ENCODE assay signal across 14 mouse cellular contexts in genomic region chr19:43612501-43612971, GRCm38 (mm10). TPM values are rescaled to one million over a fixed set of nuclear protein-coding genes. Genes with fewer than 3 reads are reported as not detected.
A peak's percentile ranks its signal among the peaks of the same experiment; 100 is the strongest.
DNase-seq lines count a peak whose midpoint lies in the region; ATAC-seq and TF ChIP-seq lines count a peak whose summit lies in the region.
"Had no signal": no experiment of that assay in that cellular context is flagged by ENCODE, and none has a peak within 500 bp of the region (broad histone marks: within the 10 kb centered on the region; RNA-seq: fewer than 3 reads in every experiment).

No protein-coding gene starts in this region.

- under 1% methylated on average over 23 of the region's 23 CpGs for WGBS in liver, embryonic 11.5 days
- under 1% methylated on average over 23 of the region's 23 CpGs for WGBS in forebrain, embryonic 11.5 days
- WGBS in intestine, postnatal 0 days: under 1% methylated on average over 23 of the region's 23 CpGs
- 3% methylated on average over 23 of the region's 23 CpGs for WGBS in small intestine, adult 2 months

- H3K27me3 ChIP-seq in liver, embryonic 11.5 days (replicated peaks; ENCODE audit: control insufficient read depth, insufficient read depth, low read length): peaks cover 97% of the 10 kb centered on the region
- H3K27me3 ChIP-seq in forebrain, embryonic 11.5 days (ENCODE audit: control insufficient read depth, insufficient read depth, low read length): peaks cover 68% of the 10 kb centered on the region
- H3K27me3 ChIP-seq in intestine, postnatal 0 days (replicated peaks; ENCODE audit: control insufficient read depth, insufficient read depth, low read length): peaks cover 77% of the 10 kb centered on the region
- peaks cover 86% of the 10 kb centered on the region for H3K27me3 ChIP-seq in small intestine, adult 2 months (ENCODE audit: control insufficient read depth, insufficient read depth, low read length)
- H3K27me3 ChIP-seq: Patski had no signal

- no peaks in the 10 kb centered on the region for H3K9me3 ChIP-seq in liver, embryonic 11.5 days (ENCODE audit: control insufficient read depth, low read length)
- H3K9me3 ChIP-seq in forebrain, embryonic 11.5 days (ENCODE audit: control insufficient read depth, low read length): no peaks in the 10 kb centered on the region
- H3K9me3 ChIP-seq in intestine, postnatal 0 days (ENCODE audit: control insufficient read depth): no peaks in the 10 kb centered on the region

- H3K27ac ChIP-seq in liver, embryonic 11.5 days (ENCODE audit: low read depth, low read length): no peak overlapping the region
- no peak overlapping the region for H3K27ac ChIP-seq in forebrain, embryonic 11.5 days (ENCODE audit: low read depth, low read length)
- peak overlapping the region; percentile 42 for H3K27ac ChIP-seq in intestine, postnatal 0 days (ENCODE audit: low read depth, low read length)
- peak overlapping the region; percentile 76 for H3K27ac ChIP-seq in small intestine, adult 2 months (ENCODE audit: insufficient read depth, low read depth, low read length)

- ATAC-seq in liver, embryonic 11.5 days (replicated peaks; ENCODE audit: low FRiP score): no peak
- ATAC-seq in forebrain, embryonic 11.5 days (replicated peaks; ENCODE audit: low FRiP score): no peak
- ATAC-seq in intestine, postnatal 0 days: no peak
- ATAC-seq: Patski had no signal

- H3K9ac ChIP-seq in liver, embryonic 11.5 days (ENCODE audit: low read depth, low read length): no peak overlapping the region
- peak overlapping the region; percentile 48 for H3K9ac ChIP-seq in forebrain, embryonic 11.5 days (ENCODE audit: low read length)
- peak overlapping the region; percentile 65 for H3K9ac ChIP-seq in intestine, postnatal 0 days (ENCODE audit: low read depth, low read length)

- H3K4me1 ChIP-seq in liver, embryonic 11.5 days (replicated peaks; ENCODE audit: control insufficient read depth, insufficient read depth, low read length): peaks cover 5% of the 10 kb centered on the region; the same call in 1 of the 2 replicates
- peaks cover 41% of the 10 kb centered on the region for H3K4me1 ChIP-seq in forebrain, embryonic 11.5 days (replicated peaks; ENCODE audit: control insufficient read depth, insufficient read depth, low read length)
- 0 out of 2 replicates have a peak, but pooled peaks cover 3% of the 10 kb centered on the region for H3K4me1 ChIP-seq in intestine, postnatal 0 days (replicated peaks; ENCODE audit: control insufficient read depth, insufficient read depth, low read length)
- H3K4me1 ChIP-seq in small intestine, adult 2 months (ENCODE audit: control insufficient read depth, insufficient read depth, insufficient read length, low read length): peaks cover 17% of the 10 kb centered on the region

- peak; percentile 59 for DNase-seq in liver, embryonic 11.5 days (ENCODE audit: low spot score)
- no peak for DNase-seq in liver
- peak; percentile 66 for DNase-seq in forebrain, embryonic 11.5 days (ENCODE audit: low spot score)
- no peak for DNase-seq in left cerebral cortex, postnatal 4 days
- DNase-seq in adrenal gland, postnatal 14 days: no peak
- no peak for DNase-seq in gastrocnemius, adult 8-10 months (ENCODE audit: low spot score in 2 of 2)
- DNase-seq: cerebellum, adult 11 months; gastrocnemius, postnatal 14 days had no signal

- no peaks in the 10 kb centered on the region for H3K36me3 ChIP-seq in liver, embryonic 11.5 days (ENCODE audit: control insufficient read depth, insufficient read depth, low read length)
- no peaks in the 10 kb centered on the region for H3K36me3 ChIP-seq in forebrain, embryonic 11.5 days (ENCODE audit: control insufficient read depth, insufficient read depth, low read length)
- H3K36me3 ChIP-seq in intestine, postnatal 0 days (ENCODE audit: control insufficient read depth, insufficient read depth): 0 out of 2 replicates have a peak, but pooled peaks cover 7% of the 10 kb centered on the region
- peaks cover 4% of the 10 kb centered on the region; the same call in 1 of the 2 replicates for H3K36me3 ChIP-seq in small intestine, adult 2 months (ENCODE audit: control insufficient read depth, insufficient read depth, low read length)

- no peak for TF ChIP-seq CTCF in intestine, postnatal 0 days (IDR thresholded peaks at IDR 0.05; ENCODE audit: low read depth)
- no peak for TF ChIP-seq CTCF in small intestine, adult 2 months (IDR thresholded peaks at IDR 0.05; ENCODE audit: extremely low read depth, insufficient read length, insufficient replicate concordance, low read depth, low read length)

- TF ChIP-seq POLR2A in small intestine, adult 2 months (IDR thresholded peaks at IDR 0.05; ENCODE audit: low read depth, low read length): no peak

- H3K4me3 ChIP-seq in liver, embryonic 11.5 days (ENCODE audit: low read depth, low read length): peak overlapping the region; percentile 31
- H3K4me3 ChIP-seq in forebrain, embryonic 11.5 days (ENCODE audit: low read depth, low read length): peak overlapping the region; percentile 45
- H3K4me3 ChIP-seq in intestine, postnatal 0 days (ENCODE audit: low read depth, low read length): peak overlapping the region; percentile 54
- peak overlapping the region; percentile 72 for H3K4me3 ChIP-seq in small intestine, adult 2 months (ENCODE audit: low read depth, low read length)

- intact Hi-C loops in left cerebral cortex, postnatal 4 days (cut with DNase I): no loop called here

- H3K4me2 ChIP-seq in liver, embryonic 11.5 days: peak overlapping the region; percentile 46
- peak overlapping the region; percentile 80 for H3K4me2 ChIP-seq in forebrain, embryonic 11.5 days (ENCODE audit: low read depth, low read length, severe bottlenecking)
- H3K4me2 ChIP-seq in intestine, postnatal 0 days (replicated peaks; ENCODE audit: low read depth): peak overlapping the region; percentile 75

RNA-seq across cellular contexts. Expression of gene Nkx2-3, which starts 0.4 kb away (rescaled TPM):
- polyA plus RNA-seq in liver, embryonic 11.5 days (2014; fragmentation: Nextera tagmentation; extraction: Ambion mirVana): 1.2 and 2.3 TPM in 2 replicates
- 4.1 and 5.7 TPM in 2 replicates for polyA plus RNA-seq in forebrain, embryonic 11.5 days (2014; fragmentation: Nextera tagmentation; extraction: Ambion mirVana)
- polyA plus RNA-seq in intestine, postnatal 0 days (2015; fragmentation: Nextera tagmentation; extraction: Ambion mirVana): 54.3 and 56.9 TPM in 2 replicates
- polyA plus RNA-seq in small intestine, adult 2 months (2012; rRNA removed): 12.3 and 24.9 TPM in 2 replicates
- not detected for total RNA-seq in left cerebral cortex, postnatal 4 days (2021)
- not detected in 2 replicates for total RNA-seq in adrenal gland, postnatal 14 days (2021)
- total RNA-seq in gastrocnemius, adult 8-10 months (2022): not detected
- total RNA-seq: gastrocnemius, postnatal 14 days; left cerebral cortex, postnatal 10 days; neutrophil, adult 5-6 weeks had no signal
- polyA plus RNA-seq: urinary bladder, adult 2 months had no signal

Comparison
In these comparisons a context has a peak if more than half of its experiments do, and no peak if none do; other contexts are left out.
1. DNase-seq: peak in liver, embryonic 11.5 days (single experiment) and forebrain, embryonic 11.5 days (single experiment); none in liver (single experiment), left cerebral cortex, postnatal 4 days (single experiment), adrenal gland, postnatal 14 days (single experiment) and gastrocnemius, adult 8-10 months (0 of 2).
2. H3K27ac ChIP-seq: peak in intestine, postnatal 0 days (single experiment) and small intestine, adult 2 months (single experiment); none in liver, embryonic 11.5 days (single experiment) and forebrain, embryonic 11.5 days (single experiment).
3. Peak in every context shown above with its lines, with median percentiles within 50 percentile points of each other: H3K4me2 ChIP-seq and H3K4me3 ChIP-seq.